Mouse (Mus musculus) gastrocnemius, postnatal 25 days (tissue): ENCODE results near the gene Ldlr. TPM values are rescaled to one million over a fixed set of nuclear protein-coding genes. Genes with fewer than 3 reads are reported as not detected.
A peak's percentile ranks its signal among the peaks of the same experiment; 100 is the strongest.
"Not testable (repeated sequence)": the region's sequence is repeated elsewhere in the genome, so short reads cannot be mapped to it uniquely, and the experiment has no call there.

Source experiments
- DNase-seq: peaks from one replicate; pipeline ENCODE4 v3.0.0; 2022
- total RNA-seq, 2 experiments: library from RNA; stranded (reverse); gene quantifications; 1 replicate in 1 of 2; 2 replicates in 1 of 2; pipeline ENCODE4 v1.2.3; 2021

The Ldlr gene
- total RNA-seq, 2 experiments from 2014 or later, result 4.1 to 5.3 TPM

- peak; percentile 88 for DNase-seq
Observed at GRCm38 (mm10) chr9:21791861-21792260, 68.6 kb downstream of the Ldlr start.

- DNase-seq, result peak; percentile 70
Observed at GRCm38 (mm10) chr9:21792644-21793043, 69.4 kb downstream of the Ldlr start.

GRCm38 (mm10) chr9:21793507-21793906 is 70.2 kb downstream of the Ldlr start:
- DNase-seq, result not testable (repeated sequence)

GRCm38 (mm10) chr9:21794344-21794834 is 71.1 kb downstream of the Ldlr start:
- DNase-seq, result no peak

GRCm38 (mm10) chr9:21794925-21795324 is 71.6 kb downstream of the Ldlr start:
- no peak for DNase-seq

- DNase-seq, result no peak
Observed at GRCm38 (mm10) chr9:21795579-21795978, 72.3 kb downstream of the Ldlr start.

- DNase-seq, result no peak
Observed at GRCm38 (mm10) chr9:21796259-21796658, 73.0 kb downstream of the Ldlr start.

GRCm38 (mm10) chr9:21796919-21797318 is 73.6 kb downstream of the Ldlr start:
- no peak for DNase-seq

- DNase-seq, result peak; percentile 81
Observed at GRCm38 (mm10) chr9:21797921-21798344, 74.7 kb downstream of the Ldlr start.

GRCm38 (mm10) chr9:21798345-21799009 is 75.2 kb downstream of the Ldlr start, which contains the start of gene Kank2:
TSS of gene Kank2 (minus strand) at chr9:21798744.
- peak; percentile 89 for DNase-seq

- no peak for DNase-seq
Observed at GRCm38 (mm10) chr9:21799010-21799350, 75.7 kb downstream of the Ldlr start.

Other genes with a start within 250 kb of the Ldlr start
- 10 to 100 TPM; 27.6 to 28.1 TPM for gene Tmed1, start 213.2 kb upstream of the Ldlr start, total RNA-seq
- gene AB124611, start 197.3 kb upstream of the Ldlr start, total RNA-seq, result under 1 TPM; 0.56 to 0.67 TPM
- 10 to 100 TPM; 58.2 to 60.9 TPM for gene Carm1, start 176.6 kb upstream of the Ldlr start, total RNA-seq
- gene Timm29, start 130.8 kb upstream of the Ldlr start, total RNA-seq, result 10 to 100 TPM; 41.6 to 41.8 TPM
- gene Yipf2, start 130.7 kb upstream of the Ldlr start, total RNA-seq, result 1 to 10 TPM; 3.5 to 5.1 TPM
- 10 to 100 TPM; 39.3 to 39.6 TPM for gene Smarca4, start 107.3 kb upstream of the Ldlr start, total RNA-seq
- gene Spc24, start 36.8 kb downstream of the Ldlr start, total RNA-seq, result 1 to 10 TPM in 1 of 2 experiments, under 1 TPM in 1; 0.77 to 2.2 TPM
- 10 to 100 TPM; 14.3 to 17.5 TPM for gene Kank2, start 75.3 kb downstream of the Ldlr start, total RNA-seq
- under 1 TPM in 1 of 2 experiments, not detected in 1; 0.43 TPM for gene Angptl8, start 112.0 kb downstream of the Ldlr start, total RNA-seq
- gene Dock6, start 129.2 kb downstream of the Ldlr start, total RNA-seq, result 10 to 100 TPM; 10.7 to 14.7 TPM
- 1 to 10 TPM; 3.4 to 6.0 TPM for gene Rab3d, start 194.7 kb downstream of the Ldlr start, total RNA-seq
- under 1 TPM; 0.38 to 0.51 TPM for gene Ccdc159, start 204.0 kb downstream of the Ldlr start, total RNA-seq
- 10 to 100 TPM in 1 of 2 experiments, 1 to 10 TPM in 1; 8.6 to 14.6 TPM for gene Tmem205, start 204.1 kb downstream of the Ldlr start, total RNA-seq
- under 1 TPM; 0.56 to 0.83 TPM for gene Plppr2, start 213.6 kb downstream of the Ldlr start, total RNA-seq
- 1 to 10 TPM; 1.6 to 2.7 TPM for gene Swsap1, start 232.3 kb downstream of the Ldlr start, total RNA-seq
- gene Epor, start 240.0 kb downstream of the Ldlr start, total RNA-seq, result under 1 TPM; 0.20 to 0.59 TPM